Mouse (Mus musculus): ENCODE data around the gene Sptb.

- TF ChIP-seq CTCF (IDR thresholded peaks at IDR 0.05; ENCODE audit: borderline replicate concordance, insufficient read depth, low read depth, low read length): no peak
- TF ChIP-seq POLR2A (IDR thresholded peaks at IDR 0.05; ENCODE audit: borderline replicate concordance, insufficient read depth, low read length): no peak
These were observed 28.4 kb downstream of the Sptb start for GRCm38 (mm10) chr12:76681937-76682336.

Measured in cerebellum, adult 2 months (tissue).